Mouse (Mus musculus) left cerebral cortex, postnatal 10 days (tissue): ENCODE data around the gene Npepl1. TPM values are rescaled to one million over a fixed set of nuclear protein-coding genes. Genes with fewer than 3 reads are reported as not detected.

Experiments used
- DNase-seq, 2 experiments: peaks; one replicate each; pipeline ENCODE4 v3.0.0; 2021 to 2022; ENCODE audit warnings: low spot score in 2 of 2, mixed read lengths in 1 of 2; ENCODE audit errors: extremely low spot score in 1 of 2
- intact Hi-C: fragments of 180-260 bp; cut with DNase I; formaldehyde crosslinking; loops from one replicate; pipeline ENCODE4 v1.15.1; 2025
- total RNA-seq, 2 experiments: library from RNA; stranded (reverse); gene quantifications; 2 replicates each; pipeline ENCODE4 v1.2.3; 2021

Gene Npepl1
- 10 to 100 TPM; 14.3 to 15.1 TPM for total RNA-seq

DNA sequence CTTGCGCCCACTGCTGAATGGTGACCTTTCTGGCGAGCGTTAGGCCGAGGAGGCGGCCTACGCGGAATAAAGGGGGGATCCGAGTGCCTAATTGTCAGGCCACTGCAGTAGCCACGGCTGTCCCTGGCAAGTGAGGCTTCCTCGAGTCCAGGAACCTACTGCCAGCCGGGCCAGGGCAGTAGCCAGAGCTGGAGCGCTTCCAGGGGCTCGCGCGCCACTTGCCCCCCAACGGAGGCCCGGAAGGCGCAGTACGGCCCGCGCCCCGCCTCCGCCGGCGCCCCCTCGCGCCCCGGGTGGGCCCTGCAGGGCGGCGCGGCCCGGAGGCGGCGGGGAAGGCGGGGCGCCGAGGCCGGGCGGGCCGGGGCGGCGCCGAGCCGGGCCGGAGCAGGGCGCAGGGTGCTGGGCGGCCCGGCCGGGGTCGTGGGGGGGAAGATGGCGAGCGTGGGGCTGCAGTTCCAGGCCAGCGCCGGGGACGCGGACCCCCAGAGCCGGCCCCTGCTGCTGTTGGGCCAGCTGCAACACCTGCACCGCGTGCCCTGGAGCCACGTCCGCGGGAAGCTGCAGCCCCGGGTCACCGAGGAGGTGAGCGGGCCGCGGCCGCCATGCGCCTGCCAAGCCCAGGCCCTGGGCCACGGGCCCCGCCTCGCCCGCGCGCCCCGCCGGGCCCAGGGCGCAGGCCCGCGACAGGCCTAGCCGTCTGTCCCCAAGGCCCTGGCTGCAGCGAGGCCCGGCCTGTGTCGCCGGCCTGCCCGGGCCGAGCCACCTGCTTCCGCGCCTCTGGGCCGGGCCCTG lies at the start of gene Npepl1:
TSS of gene Npepl1 (plus strand) at position 359 of the 792 bp plus-strand sequence.
- intact Hi-C loops, result no loop called here
- peak; percentile 56 to 85 for DNase-seq

DNA sequence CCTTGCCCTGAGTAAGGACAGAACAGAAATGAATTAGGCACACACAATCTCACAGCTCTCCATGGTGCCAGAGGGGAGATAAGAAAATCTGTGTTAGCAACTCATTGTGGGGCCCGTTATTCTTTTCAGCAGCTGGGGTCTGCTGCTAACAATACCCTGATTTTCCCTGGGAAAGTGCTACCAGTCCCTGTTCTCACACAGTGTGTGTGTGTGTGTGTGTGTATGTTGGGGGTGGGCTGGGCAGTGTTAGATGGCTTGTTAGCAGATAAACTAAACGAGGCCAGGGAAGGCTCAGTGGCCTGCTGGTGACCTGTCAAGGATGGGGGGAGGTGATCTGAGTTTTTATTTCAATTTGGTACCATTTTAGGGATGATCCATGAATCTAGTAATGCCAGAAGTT lies 48.9 kb upstream of the Npepl1 start:
- no peak for DNase-seq
- intact Hi-C loops, result no loop called here

DNA sequence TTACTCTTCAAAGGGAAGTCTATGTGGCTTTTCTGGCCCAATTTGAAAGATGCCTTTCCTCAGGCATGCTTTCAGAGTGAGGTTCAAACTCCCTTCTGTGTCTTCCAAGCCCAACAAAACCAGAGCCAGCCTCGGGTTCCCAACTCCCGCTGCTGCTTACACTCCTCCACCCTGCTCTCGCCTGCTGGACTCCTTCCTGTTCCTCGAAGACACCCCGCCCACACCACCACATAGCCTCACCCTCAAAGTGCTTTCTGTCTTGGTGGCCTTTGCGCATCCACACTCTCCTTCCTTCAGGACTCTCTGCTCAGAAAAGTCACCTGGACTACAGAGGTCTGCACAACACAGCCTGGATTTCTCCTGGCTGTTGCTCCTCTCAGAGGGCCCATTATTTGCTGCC lies 47.1 kb upstream of the Npepl1 start:
- intact Hi-C loops, result no loop called here
- peak in 1 of 2 experiments; percentile 57 for DNase-seq

DNA sequence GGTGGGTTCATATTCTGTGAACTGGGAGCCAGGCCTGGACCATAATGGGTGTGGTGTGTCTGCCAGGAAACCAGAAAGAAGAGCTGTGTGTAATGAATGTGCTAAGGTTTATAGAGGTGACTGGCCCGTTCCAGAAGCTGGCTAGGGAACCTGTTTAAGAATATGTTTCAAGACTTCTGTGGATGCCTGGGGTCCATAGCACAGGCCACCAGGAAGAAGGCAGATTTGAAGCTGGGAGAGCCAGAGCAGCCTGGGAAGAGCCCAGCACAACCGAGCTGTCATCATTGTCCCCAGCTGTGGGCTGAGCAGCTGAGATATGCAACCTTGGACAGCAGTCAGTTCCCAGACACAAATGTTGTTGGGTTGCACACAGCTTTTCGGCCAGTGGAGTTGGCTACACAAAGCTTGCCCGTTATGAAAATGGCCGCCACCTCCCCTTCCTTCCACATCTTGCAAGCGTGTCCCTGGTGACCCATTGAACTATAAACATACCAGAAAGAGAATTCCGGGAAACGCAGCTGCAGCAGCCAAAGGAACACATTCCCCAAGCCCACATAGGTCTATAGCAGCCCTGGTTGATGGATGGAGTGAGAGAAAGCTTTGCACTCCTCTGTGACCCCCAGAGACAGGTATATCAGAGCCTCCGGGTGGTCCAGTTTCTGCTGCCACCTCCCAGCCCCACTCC lies 46.5 kb upstream of the Npepl1 start:
- intact Hi-C loops, result no loop called here
- DNase-seq, result peak in 1 of 2 experiments; percentile 21

DNA sequence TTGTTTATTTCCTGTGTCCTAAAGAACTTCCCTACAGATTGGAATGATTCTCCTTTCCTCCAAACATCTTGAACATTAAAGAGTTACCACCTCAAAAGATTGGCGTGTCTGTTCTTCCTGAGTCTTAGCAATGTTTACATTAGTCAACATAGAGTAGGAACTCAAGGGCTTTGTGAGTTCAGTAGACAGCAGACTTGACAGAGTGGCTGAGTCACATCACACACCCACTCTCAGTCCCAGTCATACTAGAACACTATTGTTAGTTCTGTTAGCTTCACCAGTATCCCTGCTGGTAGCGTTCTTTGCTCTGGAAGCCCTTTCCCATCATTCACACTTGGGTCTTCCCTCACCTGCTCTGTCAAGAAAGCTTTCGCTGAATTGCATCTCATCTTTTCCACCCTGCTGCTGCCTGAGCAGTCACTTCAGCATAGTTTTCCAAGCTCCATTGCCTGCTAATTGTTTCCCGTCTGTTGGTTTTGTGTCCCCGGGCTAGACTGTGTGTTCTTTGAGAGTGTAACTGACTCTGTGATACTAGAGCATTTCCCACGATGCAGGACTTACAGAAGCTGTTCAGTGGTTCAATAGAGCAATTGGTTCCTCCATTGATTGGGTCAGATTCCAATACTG lies 42.2 kb upstream of the Npepl1 start:
- intact Hi-C loops, result no loop called here
- DNase-seq, result no peak

DNA sequence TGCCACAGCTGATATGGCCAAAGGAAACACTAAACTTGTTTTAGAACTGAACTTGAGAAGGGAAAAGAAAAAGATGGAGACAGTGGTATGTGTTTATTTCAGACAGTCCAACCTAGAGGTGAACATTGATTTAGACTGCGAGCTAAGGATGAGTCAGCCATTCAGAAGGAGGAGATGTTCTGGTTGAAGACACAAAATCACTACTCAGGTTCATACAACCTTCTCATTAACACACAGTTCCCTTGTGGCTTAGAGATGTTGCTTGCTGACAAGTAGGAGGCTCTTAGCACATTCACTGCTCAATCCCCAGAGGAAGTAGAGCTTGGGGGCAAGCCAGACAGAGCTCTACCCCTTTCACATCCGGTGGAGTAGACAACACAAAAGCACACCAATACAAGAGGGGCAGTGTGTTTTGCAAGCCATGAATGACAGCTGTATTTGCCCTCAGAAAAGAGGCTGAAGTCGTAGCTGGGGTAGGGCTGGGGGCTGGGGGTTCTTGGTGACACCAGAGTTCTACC lies 40.6 kb upstream of the Npepl1 start:
- no peak for DNase-seq
- intact Hi-C loops, result no loop called here

DNA sequence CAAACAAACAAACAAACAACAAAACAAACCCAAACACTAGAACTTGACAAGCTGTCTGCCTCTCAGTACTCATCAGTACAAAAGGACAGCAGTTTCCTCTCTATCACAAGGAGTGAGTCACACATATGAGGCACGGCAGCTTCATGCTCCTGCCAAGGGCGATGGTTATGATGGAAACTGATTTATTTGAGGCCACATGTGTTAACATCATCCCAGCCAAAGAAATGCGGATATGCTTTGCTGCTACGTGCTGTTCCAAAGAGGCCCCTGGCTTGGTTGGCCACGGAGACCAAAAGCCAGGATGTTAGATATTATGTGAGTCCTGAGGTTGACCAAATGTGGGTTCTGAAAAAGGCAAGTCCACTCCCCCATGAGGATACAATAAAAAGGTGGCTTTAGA lies 38.7 kb upstream of the Npepl1 start:
- intact Hi-C loops, result no loop called here
- no peak for DNase-seq

DNA sequence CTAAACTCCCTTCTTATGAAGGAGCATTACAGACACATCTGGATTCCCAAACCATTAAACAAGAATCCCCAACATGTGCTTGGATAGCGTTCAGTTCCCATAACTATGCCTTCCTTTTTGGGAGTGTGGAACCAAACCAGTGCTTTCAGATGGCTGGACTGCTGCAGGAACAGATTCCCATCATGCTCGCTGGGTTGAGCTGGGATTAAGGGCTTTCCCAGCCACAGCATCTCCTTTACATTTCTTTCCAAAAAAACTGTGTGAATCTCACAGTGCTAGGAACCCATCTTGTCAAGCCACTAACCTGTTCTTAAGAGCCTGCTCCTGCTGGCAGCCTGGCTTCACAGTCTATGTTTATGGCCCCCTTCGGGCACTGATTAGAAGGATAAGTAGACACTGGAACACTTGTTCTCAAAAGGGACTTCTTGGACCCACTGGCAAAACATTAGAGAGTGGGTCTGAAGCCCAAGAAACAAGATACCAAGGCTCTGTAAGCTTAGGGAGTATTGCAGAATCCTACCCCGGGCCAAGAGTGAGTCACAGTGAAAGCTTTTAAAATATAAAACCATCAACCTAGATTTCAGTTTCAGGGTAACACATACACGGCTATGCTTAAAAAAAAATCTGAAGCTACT lies 36.9 kb upstream of the Npepl1 start:
- intact Hi-C loops, result no loop called here
- no peak for DNase-seq

DNA sequence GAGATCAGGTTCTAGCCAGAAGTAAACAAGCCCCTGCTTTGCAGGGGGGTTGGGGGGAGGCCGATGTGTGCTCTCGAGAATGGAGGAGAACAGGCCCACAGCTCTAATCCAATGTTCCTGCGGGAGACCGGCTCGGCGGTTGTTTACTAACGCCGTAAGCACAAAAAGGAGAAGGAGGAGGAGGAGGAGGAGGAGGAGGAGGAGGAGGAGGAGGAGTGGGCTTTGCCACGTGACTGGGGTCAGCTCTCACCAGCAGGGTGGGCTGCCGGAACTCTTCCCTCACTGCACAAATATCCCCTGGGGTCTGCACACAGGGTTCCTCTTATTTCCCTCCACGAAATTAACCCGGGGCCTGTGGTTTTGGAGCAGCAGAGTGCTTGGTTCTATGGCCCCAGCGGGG lies 35.5 kb upstream of the Npepl1 start:
- DNase-seq, result peak in 1 of 2 experiments; percentile 47
- intact Hi-C loops, result loop anchor here (5.0 kb wide), 1 partner anchor 487 kb away; no protein-coding TSS in a partner anchor

DNA sequence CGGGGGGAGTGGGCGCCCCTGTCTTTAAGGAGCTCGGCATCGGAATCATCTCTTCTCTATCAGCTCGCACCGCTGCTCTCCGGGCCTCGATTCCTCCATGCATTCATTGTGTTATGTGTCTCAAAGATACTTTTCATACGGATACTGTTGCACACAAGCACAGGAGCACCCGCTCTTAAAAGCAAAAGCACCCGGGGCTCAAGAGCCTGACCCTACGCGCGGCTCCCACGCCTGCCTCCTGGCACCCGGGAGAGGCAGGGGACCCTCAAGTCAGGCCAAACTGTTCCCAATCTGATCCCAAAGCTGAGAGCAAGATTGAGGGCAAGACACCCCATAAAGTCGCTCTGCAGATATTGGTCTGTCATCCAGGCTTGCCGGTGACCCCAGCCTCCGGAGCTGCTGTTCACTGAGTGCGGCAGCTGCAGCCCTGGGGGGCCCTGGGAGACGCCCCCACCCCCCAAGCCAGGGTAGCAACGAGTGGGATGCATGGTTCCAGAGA lies 35.0 kb upstream of the Npepl1 start:
- intact Hi-C loops, result loop anchor here (5.0 kb wide), 1 partner anchor 488 kb away; no protein-coding TSS in a partner anchor
- peak in 1 of 2 experiments; percentile 48 for DNase-seq

DNA sequence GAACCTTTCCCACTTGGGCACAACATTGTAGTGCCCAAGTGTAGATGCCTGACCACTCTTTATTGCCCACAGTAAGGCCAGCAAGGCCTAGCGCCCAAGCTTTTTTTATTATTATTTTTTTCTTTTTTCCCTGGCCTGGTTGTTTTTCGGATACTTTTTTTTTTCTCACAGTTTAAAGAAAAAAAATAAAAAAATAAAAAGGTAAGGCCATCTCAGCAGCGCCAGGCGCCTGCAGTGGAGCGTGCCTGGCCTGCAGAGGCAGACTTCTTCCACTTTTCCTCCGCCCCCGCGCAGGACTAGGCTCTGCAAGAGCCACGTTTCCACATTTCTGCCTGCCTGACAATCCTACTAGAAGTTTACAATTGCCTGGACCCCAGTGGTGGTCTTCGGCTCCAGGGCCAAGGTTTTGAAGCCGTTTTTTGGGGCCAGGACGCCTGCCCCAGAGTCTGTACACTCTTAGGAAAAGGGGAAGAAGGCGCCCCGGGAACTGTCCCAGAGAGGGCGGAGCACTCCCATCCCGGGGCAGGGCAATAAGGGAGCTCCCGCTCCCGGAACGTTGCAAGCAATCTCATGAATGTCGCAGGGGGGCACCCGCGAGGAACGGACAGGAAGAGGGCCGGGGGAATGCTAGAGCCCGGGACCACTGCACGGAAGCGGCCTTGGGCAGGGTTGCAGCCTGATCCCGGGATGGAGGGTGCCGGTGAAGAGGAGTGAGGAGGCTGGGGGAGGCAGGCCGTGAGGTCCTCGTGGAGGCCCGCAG lies 34.3 kb upstream of the Npepl1 start, which contains the start of gene Stx16:
TSS of gene Stx16 (plus strand) at position 636 of the 760 bp plus-strand sequence.
- DNase-seq, result peak; percentile 81 to 94
- intact Hi-C loops, result loop anchor here (2.0 to 5.0 kb wide), 2 partner anchors 219 to 489 kb away; no protein-coding TSS in a partner anchor

DNA sequence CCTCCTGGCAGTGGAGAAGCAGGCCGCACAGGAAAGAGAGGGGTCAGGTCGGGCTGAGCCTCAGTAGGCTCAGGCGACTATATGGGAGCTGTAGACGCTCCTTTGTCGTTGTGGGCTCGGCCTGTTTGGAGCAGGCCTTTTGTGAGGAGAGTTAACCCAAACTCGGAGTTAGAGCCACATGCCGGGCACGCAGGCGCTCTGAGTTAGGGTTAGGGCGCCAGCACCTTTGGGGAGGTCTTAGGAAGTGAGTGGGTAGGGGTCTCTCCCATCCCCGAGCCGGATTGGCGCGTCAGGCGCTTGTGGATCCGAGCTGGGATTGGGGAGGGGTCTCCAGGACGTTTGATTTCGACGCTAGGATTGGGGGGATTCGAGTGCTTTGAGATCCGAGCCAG lies 33.7 kb upstream of the Npepl1 start:
- DNase-seq, result peak; percentile 66 to 69

DNA sequence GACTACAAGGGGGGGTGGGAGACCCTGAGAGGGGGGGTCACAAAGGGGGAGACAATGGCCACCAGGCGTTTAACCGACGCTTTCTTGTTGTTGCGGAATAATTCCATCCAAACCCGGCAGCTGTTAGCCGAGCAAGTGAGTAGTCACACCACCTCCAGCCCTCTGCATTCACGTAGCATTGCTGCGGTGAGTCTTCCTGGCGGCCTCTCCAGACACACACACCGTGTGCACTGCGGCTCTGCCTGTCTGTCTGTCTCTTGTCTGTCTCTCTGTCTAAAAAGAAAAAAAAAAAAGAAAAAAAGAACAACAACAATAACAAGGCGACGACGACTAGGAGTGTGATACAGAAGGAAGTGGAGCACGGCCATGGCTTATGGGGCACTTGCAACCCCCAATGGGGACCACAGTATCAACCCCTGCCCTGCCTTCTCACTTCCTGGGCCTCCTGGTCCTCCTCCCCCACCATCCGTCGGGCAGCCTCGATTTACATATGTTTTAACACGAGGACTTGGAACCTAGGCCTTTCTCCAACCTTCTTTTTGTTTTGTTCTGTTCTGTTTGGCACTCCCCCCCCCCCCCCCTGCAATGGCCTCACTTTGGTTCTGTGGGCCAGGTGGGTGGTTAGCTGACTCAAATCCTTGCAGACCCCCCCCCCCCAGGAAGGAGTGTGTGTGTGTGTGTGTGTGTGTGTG lies 33.0 kb upstream of the Npepl1 start:
- DNase-seq, result no peak
- intact Hi-C loops, result loop anchor here (2.0 to 5.0 kb wide), 2 partner anchors 218 to 490 kb away; no protein-coding TSS in a partner anchor

More for the DNA sequence above, 33.7 kb upstream of the Npepl1 start:
- intact Hi-C loops, result loop anchor here (2.0 to 5.0 kb wide), 2 partner anchors 218 to 489 kb away; no protein-coding TSS in a partner anchor

DNA sequence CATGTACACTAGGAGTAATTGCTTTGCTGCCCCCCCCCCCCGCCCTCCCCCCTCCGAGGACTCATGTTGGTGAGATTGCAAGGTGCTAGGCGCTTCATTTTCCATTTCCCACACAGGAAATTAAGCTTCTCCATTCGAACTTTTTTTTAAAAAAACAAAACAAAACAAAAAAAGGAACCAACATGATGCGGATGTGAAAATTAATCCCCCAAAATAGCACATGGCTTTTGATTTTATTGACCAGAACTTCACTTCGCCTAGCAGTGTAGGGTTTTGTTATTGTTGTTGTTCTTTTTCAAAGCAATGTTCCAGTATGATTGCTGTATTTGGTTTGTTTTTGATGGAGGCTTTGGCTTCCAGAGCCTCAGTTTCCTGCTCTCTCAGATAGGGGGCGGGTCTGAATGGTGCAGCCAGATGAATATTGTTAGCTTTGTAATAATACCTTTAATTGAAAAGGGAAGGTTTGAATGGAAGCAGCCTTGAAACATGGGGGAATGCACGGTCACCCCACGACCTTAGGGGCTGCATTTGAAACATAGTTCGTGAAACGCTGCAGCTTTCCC lies 32.3 kb upstream of the Npepl1 start:
- no peak for DNase-seq
- intact Hi-C loops, result loop anchor here (2.0 to 5.0 kb wide), 2 partner anchors 217 to 491 kb away; no protein-coding TSS in a partner anchor

DNA sequence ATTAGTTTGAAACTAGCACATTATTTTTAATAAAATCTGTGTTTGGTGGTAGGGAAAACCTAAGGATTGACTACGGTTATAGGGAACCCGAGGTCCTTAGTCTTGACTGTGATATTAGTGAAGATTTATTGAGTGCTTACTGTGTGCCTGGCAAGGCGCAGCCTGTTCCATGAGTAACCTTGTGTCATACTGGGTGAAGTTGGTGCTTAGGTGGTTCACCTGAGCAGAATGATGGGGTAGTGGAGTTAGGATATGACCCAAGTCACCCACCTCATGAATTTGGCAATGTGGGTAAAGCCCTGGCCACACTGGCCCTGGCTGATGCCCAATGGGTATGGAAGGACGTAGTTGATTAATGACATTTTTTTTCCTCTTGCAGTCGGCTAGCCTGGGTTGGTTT lies 28.3 kb upstream of the Npepl1 start:
- intact Hi-C loops, result no loop called here
- DNase-seq, result no peak

DNA sequence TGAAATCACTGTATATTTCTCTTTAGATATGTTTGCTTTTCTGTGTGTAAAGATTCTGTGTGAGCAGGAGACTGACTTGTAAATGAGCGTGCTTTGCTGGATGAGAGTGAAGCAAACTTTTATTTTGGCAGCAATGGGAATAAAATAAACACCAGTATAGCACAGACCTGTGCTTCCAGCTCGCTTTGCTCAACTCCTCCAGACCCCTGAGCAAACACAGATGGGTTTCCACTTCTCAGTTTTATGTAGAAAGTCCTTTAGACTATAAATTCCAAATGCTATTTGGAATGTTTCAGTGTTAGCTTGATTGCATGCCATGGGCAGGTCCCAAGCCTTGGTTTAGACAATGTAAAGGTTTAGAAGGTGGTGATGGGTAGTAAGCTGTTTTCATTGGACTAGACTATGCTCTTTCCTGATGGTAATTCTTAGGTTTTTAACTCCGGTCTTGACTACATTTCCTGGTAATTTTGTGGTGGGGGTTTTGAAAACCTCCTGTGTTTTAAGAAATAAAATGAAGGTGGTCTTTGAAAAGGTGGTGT lies 27.7 kb upstream of the Npepl1 start:
- no peak for DNase-seq
- intact Hi-C loops, result no loop called here

DNA sequence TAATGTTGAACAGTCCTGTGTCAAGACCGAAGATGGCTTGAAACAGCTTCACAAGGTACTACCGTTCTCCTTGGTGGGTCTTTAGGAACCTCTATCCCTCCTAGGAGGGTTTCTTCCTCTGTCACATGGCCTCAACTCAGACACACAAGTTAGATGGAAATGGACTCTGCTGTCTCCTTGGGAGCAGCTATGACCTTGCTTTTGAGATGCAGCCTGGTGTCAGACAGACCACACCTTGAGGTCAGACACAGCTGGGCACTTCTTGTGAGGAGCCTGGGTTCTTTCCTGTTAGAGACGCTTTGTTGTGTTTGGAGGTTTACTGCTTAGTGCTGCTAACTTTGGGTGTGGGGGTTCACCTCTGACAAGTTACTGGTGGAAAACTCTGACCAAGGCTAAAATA lies 15.1 kb upstream of the Npepl1 start:
- intact Hi-C loops, result no loop called here

More for the DNA sequence above, 15.1 kb upstream of the Npepl1 start:
- DNase-seq, result no peak
